Mouse (Mus musculus): ENCODE data around the gene Arhgap31. TPM values are rescaled to one million over a fixed set of nuclear protein-coding genes. Genes with fewer than 3 reads are reported as not detected.

Gene Arhgap31
- polyA plus RNA-seq, 1 experiment from 2014 or later = 8.4 TPM

GRCm38 (mm10) chr16:38651721-38652231 is 61.3 kb downstream of the Arhgap31 start:
- Histone ChIP-seq H3K36me3 (ENCODE audit: control insufficient read depth, insufficient read depth, low read length) (no peaks in the 10 kb centered on the region), H3K27me3 (ENCODE audit: control insufficient read depth, insufficient read depth, low read length) (no peaks in the 10 kb centered on the region), H3K4me1 (ENCODE audit: control insufficient read depth, insufficient read depth, low read length) (no peaks in the 10 kb centered on the region), H3K9me3 (ENCODE audit: control insufficient read depth, low read length) (no peaks in the 10 kb centered on the region), H3K4me3 (ENCODE audit: low read depth, low read length) (no peak overlapping the region), H3K9ac (ENCODE audit: low read length) (no peak overlapping the region), H3K4me2 (no peak overlapping the region), H3K27ac (ENCODE audit: low read depth, low read length) (no peak overlapping the region)
- DNase-seq (ENCODE audit: low spot score, missing footprints) (no peak), ATAC-seq (ENCODE audit: low FRiP score) (no peak)
- WGBS = 86% methylated on average over 10 of the region's 10 CpGs

GRCm38 (mm10) chr16:38651306-38651705 is 61.8 kb downstream of the Arhgap31 start:
- H3K9me3 ChIP-seq (ENCODE audit: control insufficient read depth, low read length) = no peaks in the 10 kb centered on the region
- no peak for ATAC-seq (ENCODE audit: low FRiP score)
- 86% methylated on average over 12 of the region's 12 CpGs for WGBS

GRCm38 (mm10) chr16:38649431-38649827 is 63.6 kb downstream of the Arhgap31 start:
- H3K27ac ChIP-seq (ENCODE audit: low read depth, low read length) = no peak overlapping the region

More at GRCm38 (mm10) chr16:38651306-38651705, 61.8 kb downstream of the Arhgap31 start:
- DNase-seq (ENCODE audit: low spot score, missing footprints) = peak; percentile 53
- Histone ChIP-seq H3K4me3 (ENCODE audit: low read depth, low read length) (no peak overlapping the region), H3K4me2 (no peak overlapping the region), H3K36me3 (ENCODE audit: control insufficient read depth, insufficient read depth, low read length) (no peaks in the 10 kb centered on the region), H3K4me1 (ENCODE audit: control insufficient read depth, insufficient read depth, low read length) (no peaks in the 10 kb centered on the region), H3K27ac (ENCODE audit: low read depth, low read length) (no peak overlapping the region), H3K27me3 (ENCODE audit: control insufficient read depth, insufficient read depth, low read length) (no peaks in the 10 kb centered on the region), H3K9ac (ENCODE audit: low read length) (no peak overlapping the region)

DNA sequence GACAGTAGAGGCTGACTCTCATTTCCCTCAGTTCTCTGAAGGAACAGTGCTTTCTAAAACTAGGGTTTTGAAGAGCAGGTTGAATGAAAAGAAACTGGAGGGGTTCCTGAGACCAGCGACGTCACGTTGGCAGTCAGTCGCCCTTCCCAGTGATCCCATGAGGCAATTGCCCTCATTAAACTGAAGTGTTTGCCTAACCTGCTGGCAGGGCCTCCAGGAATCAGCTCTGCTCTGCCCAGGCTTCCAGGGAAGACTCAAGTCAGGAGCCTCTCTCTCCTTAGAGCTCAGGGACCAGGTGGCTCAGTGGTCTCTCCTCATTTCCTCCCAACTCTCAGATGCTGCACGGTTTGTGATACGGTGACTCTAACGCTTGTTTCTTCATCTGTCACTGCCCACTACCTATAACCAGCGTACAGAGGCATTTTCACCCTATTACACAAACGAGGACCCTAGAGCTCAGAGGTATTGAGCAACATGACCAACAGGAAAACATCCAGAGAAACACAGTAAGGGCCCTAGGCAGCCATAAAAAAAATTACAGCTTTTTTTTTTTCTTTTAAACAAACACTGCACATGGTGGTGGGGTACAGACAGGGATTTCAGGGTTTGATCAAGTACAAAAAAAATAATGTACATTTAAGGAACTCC is 64.2 kb downstream of the Arhgap31 start:
- H3K4me3 ChIP-seq (ENCODE audit: low read depth, low read length) = no peak overlapping the region
- ATAC-seq (ENCODE audit: low FRiP score) (no peak), DNase-seq (ENCODE audit: low spot score, missing footprints) (no peak)
- H3K9ac ChIP-seq (ENCODE audit: low read length) = no peak overlapping the region
- no peak overlapping the region for H3K4me2 ChIP-seq
- no peaks in the 10 kb centered on the region for H3K9me3 ChIP-seq (ENCODE audit: control insufficient read depth, low read length)
- H3K27ac ChIP-seq (ENCODE audit: low read depth, low read length) = no peak overlapping the region
- 87% methylated on average over 9 of the region's 9 CpGs for WGBS
- H3K4me1 ChIP-seq (ENCODE audit: control insufficient read depth, insufficient read depth, low read length) = no peaks in the 10 kb centered on the region
- no peaks in the 10 kb centered on the region for H3K36me3 ChIP-seq (ENCODE audit: control insufficient read depth, insufficient read depth, low read length)
- no peaks in the 10 kb centered on the region for H3K27me3 ChIP-seq (ENCODE audit: control insufficient read depth, insufficient read depth, low read length)

More at GRCm38 (mm10) chr16:38649431-38649827, 63.6 kb downstream of the Arhgap31 start:
- no peaks in the 10 kb centered on the region for H3K36me3 ChIP-seq (ENCODE audit: control insufficient read depth, insufficient read depth, low read length)
- H3K4me2 ChIP-seq = no peak overlapping the region
- 82% methylated on average over 11 of the region's 11 CpGs for WGBS
- DNase-seq (ENCODE audit: low spot score, missing footprints) = peak; percentile 72
- no peak overlapping the region for H3K9ac ChIP-seq (ENCODE audit: low read length)
- H3K9me3 ChIP-seq (ENCODE audit: control insufficient read depth, low read length) = no peaks in the 10 kb centered on the region
- H3K4me3 ChIP-seq (ENCODE audit: low read depth, low read length) = no peak overlapping the region
- ATAC-seq (ENCODE audit: low FRiP score) = no peak
- no peaks in the 10 kb centered on the region for H3K27me3 ChIP-seq (ENCODE audit: control insufficient read depth, insufficient read depth, low read length)
- H3K4me1 ChIP-seq (ENCODE audit: control insufficient read depth, insufficient read depth, low read length) = no peaks in the 10 kb centered on the region

- Histone ChIP-seq H3K9ac (ENCODE audit: low read length) (no peak overlapping the region), H3K27ac (ENCODE audit: low read depth, low read length) (no peak overlapping the region), H3K4me3 (ENCODE audit: low read depth, low read length) (no peak overlapping the region), H3K27me3 (ENCODE audit: control insufficient read depth, insufficient read depth, low read length) (no peaks in the 10 kb centered on the region), H3K9me3 (ENCODE audit: control insufficient read depth, low read length) (no peaks in the 10 kb centered on the region), H3K36me3 (ENCODE audit: control insufficient read depth, insufficient read depth, low read length) (no peaks in the 10 kb centered on the region), H3K4me2 (no peak overlapping the region), H3K4me1 (ENCODE audit: control insufficient read depth, insufficient read depth, low read length) (no peaks in the 10 kb centered on the region)
- ATAC-seq (ENCODE audit: low FRiP score) = no peak
- 83% methylated on average over 5 of the region's 5 CpGs for WGBS
- DNase-seq (ENCODE audit: low spot score, missing footprints) = peak; percentile 67
Measured at GRCm38 (mm10) chr16:38648155-38648554, 64.9 kb downstream of the Arhgap31 start.

DNA sequence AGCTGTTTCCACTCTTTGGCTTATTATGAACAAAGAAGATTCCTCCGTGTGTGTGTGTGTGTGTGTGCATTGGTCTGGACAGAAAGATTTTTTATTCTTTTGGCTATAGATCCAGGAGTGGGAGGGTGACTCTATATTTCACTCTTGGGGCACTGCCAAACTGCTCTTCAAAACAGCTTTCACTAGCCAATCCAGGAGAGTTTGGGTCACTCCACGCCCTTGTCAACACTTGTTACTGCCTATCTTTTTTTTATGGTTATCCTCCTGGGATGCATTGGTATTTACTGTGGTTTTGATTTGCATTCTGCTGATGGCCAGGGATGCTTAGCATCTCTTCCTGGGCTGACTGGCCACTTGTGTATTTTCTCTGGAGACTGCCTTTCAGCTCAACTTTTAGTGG is 68.6 kb downstream of the Arhgap31 start:
- DNase-seq (ENCODE audit: low spot score, missing footprints) = peak; percentile 2
- no peak for ATAC-seq (ENCODE audit: low FRiP score)
- no peaks in the 10 kb centered on the region for H3K4me1 ChIP-seq (ENCODE audit: control insufficient read depth, insufficient read depth, low read length)
- H3K9ac ChIP-seq (ENCODE audit: low read length) = no peak overlapping the region
- no peaks in the 10 kb centered on the region for H3K27me3 ChIP-seq (ENCODE audit: control insufficient read depth, insufficient read depth, low read length)
- no peak overlapping the region for H3K4me2 ChIP-seq
- 78% methylated on average over 2 of the region's 2 CpGs for WGBS
- no peaks in the 10 kb centered on the region for H3K36me3 ChIP-seq (ENCODE audit: control insufficient read depth, insufficient read depth, low read length)
- no peak overlapping the region for H3K4me3 ChIP-seq (ENCODE audit: low read depth, low read length)
- no peaks in the 10 kb centered on the region for H3K9me3 ChIP-seq (ENCODE audit: control insufficient read depth, low read length)
- H3K27ac ChIP-seq (ENCODE audit: low read depth, low read length) = no peak overlapping the region

- ATAC-seq (ENCODE audit: low FRiP score) = no peak
- no peak overlapping the region for H3K27ac ChIP-seq (ENCODE audit: low read depth, low read length)
- H3K4me2 ChIP-seq = no peak overlapping the region
- WGBS = 79% methylated on average over 10 of the region's 10 CpGs
- H3K4me1 ChIP-seq (ENCODE audit: control insufficient read depth, insufficient read depth, low read length) = no peaks in the 10 kb centered on the region
- no peak overlapping the region for H3K9ac ChIP-seq (ENCODE audit: low read length)
- no peaks in the 10 kb centered on the region for H3K27me3 ChIP-seq (ENCODE audit: control insufficient read depth, insufficient read depth, low read length)
- H3K4me3 ChIP-seq (ENCODE audit: low read depth, low read length) = no peak overlapping the region
- no peaks in the 10 kb centered on the region for H3K9me3 ChIP-seq (ENCODE audit: control insufficient read depth, low read length)
- no peaks in the 10 kb centered on the region for H3K36me3 ChIP-seq (ENCODE audit: control insufficient read depth, insufficient read depth, low read length)
- DNase-seq (ENCODE audit: low spot score, missing footprints) = no peak
Measured at GRCm38 (mm10) chr16:38637085-38637484, 76.0 kb downstream of the Arhgap31 start.

DNA sequence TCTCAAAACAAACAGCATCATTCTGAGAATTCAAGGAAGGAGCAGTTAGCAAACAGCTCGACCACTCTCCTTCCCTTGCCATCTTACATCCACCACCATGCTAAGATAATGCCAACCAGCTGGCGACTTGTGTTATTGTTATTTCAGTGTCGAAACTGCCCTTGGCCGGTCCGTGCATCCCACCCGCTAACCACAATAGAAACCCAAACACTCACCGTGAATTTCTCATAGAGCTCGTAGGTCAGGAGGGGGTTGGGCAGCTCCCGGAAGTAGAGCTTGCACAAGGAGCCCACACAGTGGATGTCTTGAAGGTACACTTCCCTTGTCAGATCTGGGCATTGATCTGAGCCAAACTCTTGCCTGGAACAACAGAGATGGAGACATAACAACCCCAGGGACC is 76.4 kb downstream of the Arhgap31 start:
- no peak overlapping the region for H3K27ac ChIP-seq (ENCODE audit: low read depth, low read length)
- no peaks in the 10 kb centered on the region for H3K4me1 ChIP-seq (ENCODE audit: control insufficient read depth, insufficient read depth, low read length)
- 77% methylated on average over 9 of the region's 9 CpGs for WGBS
- no peaks in the 10 kb centered on the region for H3K36me3 ChIP-seq (ENCODE audit: control insufficient read depth, insufficient read depth, low read length)
- H3K9me3 ChIP-seq (ENCODE audit: control insufficient read depth, low read length) = no peaks in the 10 kb centered on the region
- H3K9ac ChIP-seq (ENCODE audit: low read length) = no peak overlapping the region
- no peaks in the 10 kb centered on the region for H3K27me3 ChIP-seq (ENCODE audit: control insufficient read depth, insufficient read depth, low read length)
- no peak overlapping the region for H3K4me3 ChIP-seq (ENCODE audit: low read depth, low read length)
- H3K4me2 ChIP-seq = no peak overlapping the region
- ATAC-seq (ENCODE audit: low FRiP score) = no peak
- DNase-seq (ENCODE audit: low spot score, missing footprints) = peak; percentile 80

GRCm38 (mm10) chr16:38635833-38636390 is 77.2 kb downstream of the Arhgap31 start:
- Histone ChIP-seq H3K36me3 (ENCODE audit: control insufficient read depth, insufficient read depth, low read length) (no peaks in the 10 kb centered on the region), H3K27ac (ENCODE audit: low read depth, low read length) (no peak overlapping the region), H3K4me2 (no peak overlapping the region), H3K4me1 (ENCODE audit: control insufficient read depth, insufficient read depth, low read length) (no peaks in the 10 kb centered on the region), H3K9ac (ENCODE audit: low read length) (no peak overlapping the region), H3K9me3 (ENCODE audit: control insufficient read depth, low read length) (no peaks in the 10 kb centered on the region), H3K27me3 (ENCODE audit: control insufficient read depth, insufficient read depth, low read length) (no peaks in the 10 kb centered on the region), H3K4me3 (ENCODE audit: low read depth, low read length) (no peak overlapping the region)
- 72% methylated on average over 8 of the region's 8 CpGs for WGBS
- DNase-seq (ENCODE audit: low spot score, missing footprints) (peak; percentile 75), ATAC-seq (ENCODE audit: low FRiP score) (no peak)
